Mouse (Mus musculus) ES-E14 (cell line): ENCODE data around the gene Ccdc74a. TPM values are rescaled to one million over a fixed set of nuclear protein-coding genes. Genes with fewer than 3 reads are reported as not detected.

Experiments used
- DNase-seq: peaks from one replicate; pipeline ENCODE4 v3.0.0-alpha.2; 2013; ENCODE audit warnings: low read depth, low spot score
- H3K27ac ChIP-seq: 2 replicates; pipeline ENCODE4 v1.5.1; 2012; ENCODE audit warnings: low read depth, mild to moderate bottlenecking, low read length, moderate library complexity, mixed read lengths; ENCODE audit not compliant: poor library complexity, insufficient read depth, severe bottlenecking
- H3K36me3 ChIP-seq: 2 replicates; pipeline ENCODE4 v1.6.1; 2012; ENCODE audit warnings: mild to moderate bottlenecking, low read length, moderate library complexity, mixed read lengths; ENCODE audit not compliant: control insufficient read depth, poor library complexity, insufficient read depth, severe bottlenecking
- H3K4me1 ChIP-seq, 2 experiments: fragments of 150-350 bp in 1 of 2; sonication (generic) in 1 of 2; 2 replicates each; pipeline ENCODE4 v1.6.1; 2012; ENCODE audit warnings: low read length in 2 of 2, mild to moderate bottlenecking in 1 of 2, mixed read lengths in 1 of 2; ENCODE audit not compliant: control insufficient read depth in 2 of 2, insufficient read depth in 2 of 2, poor library complexity in 1 of 2
- H3K4me3 ChIP-seq, 2 experiments: fragments of 150-350 bp in 1 of 2; sonication (generic) in 1 of 2; 2 replicates each; pipeline ENCODE4 v1.5.1; 2012; ENCODE audit warnings: low read length in 2 of 2, low read depth in 1 of 2, mild to moderate bottlenecking in 1 of 2, mixed read lengths in 1 of 2; ENCODE audit not compliant: insufficient read depth in 1 of 2, poor library complexity in 1 of 2, severe bottlenecking in 1 of 2
- H3K9ac ChIP-seq: 2 replicates; pipeline ENCODE4 v1.6.1; 2012; ENCODE audit warnings: low read depth, mild to moderate bottlenecking, low read length, mixed read lengths; ENCODE audit not compliant: poor library complexity, insufficient read depth, severe bottlenecking
- H3K9me3 ChIP-seq: fragments of 150-350 bp; sonication (generic); 2 replicates; pipeline ENCODE4 v1.6.1; 2012; ENCODE audit warnings: low read depth, mild to moderate bottlenecking, low read length; ENCODE audit not compliant: control insufficient read depth, insufficient read depth
- CHD2 ChIP-seq: IDR thresholded peaks from 2 replicates; pipeline ENCODE4 v1.6.1; 2014; ENCODE audit warnings: mild to moderate bottlenecking, low read depth, low read length, inconsistent platforms
- HCFC1 ChIP-seq: IDR thresholded peaks from 2 replicates; pipeline ENCODE4 v1.6.1; 2012; ENCODE audit warnings: low read length, inconsistent platforms, borderline replicate concordance; ENCODE audit not compliant: insufficient read depth
- MAFK ChIP-seq: IDR thresholded peaks from 2 replicates; pipeline ENCODE4 v1.6.1; 2014; ENCODE audit warnings: mild to moderate bottlenecking, low read depth, low read length, inconsistent platforms; ENCODE audit not compliant: insufficient read depth
- ZC3H11A ChIP-seq: IDR thresholded peaks from 2 replicates; pipeline ENCODE4 v1.6.1; 2012; ENCODE audit warnings: low read depth, mild to moderate bottlenecking, inconsistent platforms, low read length, borderline replicate concordance
- ZNF384 ChIP-seq: IDR thresholded peaks from 2 replicates; pipeline ENCODE4 v1.6.1; 2012; ENCODE audit warnings: low read depth, low read length, inconsistent platforms
- in situ Hi-C, 2 experiments: fragments of 600-800 bp; cut with MboI; formaldehyde crosslinking; loops; one replicate each; pipeline ENCODE4 v1.15.1; 2025; ENCODE audit warnings: low sequenced_read_pairs in 2 of 2, inconsistent platforms in 1 of 2; ENCODE audit not compliant: unreplicated experiment in 2 of 2
- total RNA-seq: library from RNA; depleted of rRNA; stranded (reverse); fragments of 300-350 nt; gene quantifications from 2 replicates; pipeline ENCODE4 v1.2.3, GENCODE M21; 2012

Ccdc74a gene
- total RNA-seq, 1 experiment: 2.3 TPM

DNA sequence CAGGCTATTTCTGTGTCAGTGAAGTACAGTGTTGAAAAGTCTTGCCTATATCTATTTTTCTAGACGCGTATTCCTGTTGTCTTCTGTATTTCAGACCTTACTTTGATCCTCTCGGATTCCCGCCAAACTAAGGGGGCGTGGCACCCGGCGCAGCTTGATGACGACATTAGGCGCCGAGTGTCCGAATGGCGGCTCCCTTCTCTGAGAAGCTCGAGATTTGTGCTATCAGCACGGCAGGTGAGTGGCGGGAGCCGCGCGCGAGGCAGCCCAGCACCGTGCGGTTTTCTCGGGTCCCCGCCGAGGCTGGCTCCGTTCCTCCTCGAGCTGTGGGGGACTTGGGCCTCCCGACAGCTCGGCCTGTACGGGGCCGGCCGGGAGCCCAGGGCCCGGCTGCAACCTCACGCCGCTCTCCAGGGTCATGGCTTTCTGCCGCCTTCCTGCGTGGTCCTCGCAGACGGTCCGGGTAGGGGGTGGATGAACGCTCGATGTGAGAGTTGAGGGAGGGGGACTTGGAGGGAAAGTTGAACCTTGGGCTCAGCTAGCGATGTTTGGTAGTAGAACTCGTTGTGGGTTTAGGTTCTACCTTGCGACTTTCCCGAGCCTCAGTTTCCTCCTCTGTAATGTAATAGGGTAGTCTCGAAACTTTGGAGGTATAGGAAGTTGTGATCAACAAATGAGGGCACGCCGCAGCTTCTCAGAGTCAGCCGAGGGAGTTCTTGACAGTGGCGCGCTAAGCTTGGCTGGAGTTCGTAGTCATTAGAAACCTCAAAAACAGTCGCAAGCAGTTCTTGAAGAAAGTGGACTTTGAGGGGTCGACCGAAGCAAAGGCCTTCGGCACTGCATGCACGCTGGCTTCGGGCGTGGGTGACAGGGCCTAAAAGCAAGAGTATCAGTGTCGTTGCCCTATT is 26.8 kb upstream of the Ccdc74a start, which contains the start of gene Smpd4:
Gene Smpd4, plus strand, starts transcription at position 157 of the 908 bp plus-strand sequence.
- Histone ChIP-seq H3K4me3 (peak within 1 kb of the TSS; percentile 89 to 97), H3K27ac (peak within 1 kb of the TSS; percentile 4), H3K9me3 (no peaks in the 10 kb centered on the region), H3K4me1 (peaks cover 0 to 9% of the 10 kb centered on the region in 2 experiments; a peak in 2 of 4 replicates), H3K9ac (peak within 1 kb of the TSS; percentile 95), H3K36me3 (peaks cover 5% of the 10 kb centered on the region; the same call in 1 of the 2 replicates)
- in situ Hi-C loops: no loop called here
- peak; percentile 86 for DNase-seq
- no peak for TF ChIP-seq ZNF384
- TF ChIP-seq HCFC1: peak; percentile 75; the same call in 1 of the 2 replicates

DNA sequence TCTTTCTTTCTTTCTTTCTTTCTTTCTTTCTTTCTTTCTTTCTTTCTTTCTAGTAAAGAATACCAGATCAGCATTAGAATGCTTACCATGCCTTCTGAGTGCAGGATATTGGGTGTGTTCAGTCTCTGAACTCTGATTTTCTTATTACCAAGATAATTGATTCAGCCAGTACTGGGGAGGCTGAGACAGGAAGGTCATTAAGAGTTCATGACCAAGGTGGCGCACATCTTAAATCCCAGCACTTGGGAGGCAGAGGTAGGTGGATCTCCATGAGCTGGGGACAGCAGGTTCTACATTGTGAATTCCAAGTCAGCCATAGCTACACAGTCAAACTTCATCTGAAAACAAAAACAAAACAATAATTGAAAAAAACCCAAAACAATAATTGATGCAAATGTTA is 24.3 kb upstream of the Ccdc74a start:
- Histone ChIP-seq H3K27ac (no peak overlapping the region; the same call in 1 of the 2 replicates), H3K9me3 (no peaks in the 10 kb centered on the region), H3K4me3 (no peak overlapping the region), H3K36me3 (peaks cover 19% of the 10 kb centered on the region), H3K9ac (no peak overlapping the region), H3K4me1 (peaks cover 0 to 8% of the 10 kb centered on the region in 2 experiments; a peak in 2 of 4 replicates)
- in situ Hi-C loops: no loop called here
- no peak for DNase-seq
- TF ChIP-seq MAFK (no peak), HCFC1 (no peak), ZNF384 (no peak), ZC3H11A (no peak), CHD2 (no peak)

DNA sequence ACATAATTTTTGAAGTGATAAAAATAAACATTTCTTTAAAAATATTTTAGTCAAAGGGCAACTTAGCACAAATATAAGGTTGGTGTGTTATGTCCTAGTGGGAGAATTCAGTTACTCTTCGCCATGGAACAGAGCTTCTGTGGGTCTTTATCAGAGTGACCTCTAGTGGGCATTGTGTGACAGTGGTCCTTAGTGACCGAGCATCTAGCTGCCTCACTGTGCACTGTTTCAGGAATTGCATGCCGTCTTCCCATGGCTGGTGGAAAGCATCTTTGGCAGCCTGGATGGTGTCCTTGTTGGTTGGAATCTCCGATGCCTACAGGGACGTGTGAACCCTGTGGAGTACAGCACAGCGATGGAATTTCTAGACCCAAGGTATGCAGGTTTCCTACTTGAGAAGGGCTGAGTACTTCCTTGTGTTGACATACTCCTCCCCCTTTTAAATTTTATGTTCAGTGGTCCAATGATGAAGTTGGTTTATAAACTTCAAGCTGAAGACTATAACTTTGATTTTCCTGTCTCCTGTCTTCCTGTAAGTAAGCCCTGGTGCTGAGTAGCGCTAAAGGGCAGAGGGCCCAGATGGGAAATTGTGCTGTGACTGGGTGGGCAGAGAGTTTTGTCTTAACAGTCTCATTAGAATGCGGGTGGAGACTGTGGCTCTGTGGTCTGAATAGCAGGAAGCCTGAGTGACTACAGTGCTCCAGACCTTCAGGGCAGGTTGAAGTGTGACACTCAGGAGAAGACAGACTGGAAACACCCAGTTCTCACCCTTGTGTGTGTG is 20.6 kb upstream of the Ccdc74a start:
- H3K4me1 ChIP-seq: no peaks in the 10 kb centered on the region; a peak in 1 of 4 replicates
- no peaks in the 10 kb centered on the region for H3K9me3 ChIP-seq
- H3K27ac ChIP-seq: no peak overlapping the region
- H3K36me3 ChIP-seq: peaks cover 43% of the 10 kb centered on the region
- TF ChIP-seq HCFC1 (no peak), MAFK (no peak), ZC3H11A (no peak), CHD2 (no peak), ZNF384 (no peak)
- no peak for DNase-seq
- in situ Hi-C loops: no loop called here
- H3K4me3 ChIP-seq: no peak overlapping the region
- no peak overlapping the region for H3K9ac ChIP-seq

DNA sequence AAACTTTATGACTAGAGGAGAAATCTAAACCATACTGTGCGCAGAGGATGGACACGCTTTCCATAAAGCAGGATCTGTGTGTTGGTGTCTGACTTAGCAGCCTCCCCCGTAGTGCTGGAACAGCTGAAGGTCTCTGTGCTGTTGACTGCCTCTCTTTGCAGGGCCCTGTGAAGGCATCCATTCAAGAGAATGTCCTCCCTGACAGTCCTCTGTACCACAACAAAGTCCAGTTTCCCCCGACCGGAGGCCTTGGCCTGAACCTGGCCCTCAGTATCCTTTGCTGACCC is 20.1 kb upstream of the Ccdc74a start:
- H3K4me1 ChIP-seq: no peaks in the 10 kb centered on the region; a peak in 1 of 4 replicates
- H3K9ac ChIP-seq: no peak overlapping the region
- no peaks in the 10 kb centered on the region for H3K9me3 ChIP-seq
- no peak overlapping the region for H3K4me3 ChIP-seq
- DNase-seq: no peak
- no peak for TF ChIP-seq ZC3H11A
- TF ChIP-seq ZNF384: no peak
- no peak for TF ChIP-seq MAFK
- no peak for TF ChIP-seq CHD2
- no peak for TF ChIP-seq HCFC1
- H3K36me3 ChIP-seq: peaks cover 43% of the 10 kb centered on the region
- no peak overlapping the region for H3K27ac ChIP-seq
- in situ Hi-C loops: no loop called here
